In the genomic region with DNA sequence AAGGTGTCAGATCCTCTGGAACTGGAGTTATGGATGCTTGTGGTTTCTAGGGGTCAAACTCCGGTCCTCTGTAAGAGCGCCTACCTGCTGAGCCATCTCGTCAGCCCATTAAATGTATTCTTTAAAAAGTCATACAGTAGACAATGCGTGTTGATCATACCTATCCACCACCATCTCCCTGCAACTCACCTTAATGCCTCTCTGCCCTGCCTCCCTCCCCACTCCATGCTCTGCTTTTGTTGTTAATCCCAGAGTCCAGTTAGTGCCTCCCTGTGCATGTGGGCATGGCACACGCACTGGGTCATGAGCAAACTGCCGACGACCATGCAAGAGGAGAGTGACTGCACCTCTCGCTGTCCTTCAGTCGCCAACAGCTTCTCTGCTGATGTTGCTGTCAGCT, we compare ENCODE assay signal across 13 mouse cellular contexts.
"Had no signal": no experiment of that assay in that cellular context is flagged by ENCODE, and none has a peak within 500 bp of the region (broad histone marks: within the 10 kb centered on the region; RNA-seq: fewer than 3 reads in every experiment).

No protein-coding gene starts in this region.

- DNase-seq: kidney, adult 11 months; kidney, adult 9 months; kidney, postnatal 25 days; layer of hippocampus, adult 9-11 months; layer of hippocampus, postnatal 36 days; liver; lung, adult 2 months; right cerebral cortex, postnatal 14 days; thymus, postnatal 36 days had no signal

- H3K4me1 ChIP-seq: limb, embryonic 12.5 days had no signal

- H3K9ac ChIP-seq: limb, embryonic 12.5 days; liver, embryonic 15.5 days; midbrain, embryonic 12.5 days had no signal

- H3K4me2 ChIP-seq: limb, embryonic 12.5 days; liver, embryonic 15.5 days; midbrain, embryonic 12.5 days had no signal

- ATAC-seq: lung, postnatal 0 days had no signal

- H3K4me3 ChIP-seq: limb, embryonic 12.5 days; liver, embryonic 15.5 days; midbrain, embryonic 12.5 days had no signal

- H3K27ac ChIP-seq: limb, embryonic 12.5 days; liver, embryonic 15.5 days; midbrain, embryonic 12.5 days had no signal

- H3K27me3 ChIP-seq: limb, embryonic 12.5 days; liver, embryonic 15.5 days; midbrain, embryonic 12.5 days had no signal

- H3K9me3 ChIP-seq: limb, embryonic 12.5 days; liver, embryonic 15.5 days; midbrain, embryonic 12.5 days had no signal
